Mouse (Mus musculus): ENCODE measurements around the gene Tgfa.

- TF ChIP-seq CTCF (IDR thresholded peaks at IDR 0.05; ENCODE audit: low read depth) (peak; percentile 68), EP300 (IDR thresholded peaks at IDR 0.05; ENCODE audit: low read depth) (no peak)
These were observed at the start of gene Tgfa for GRCm38 (mm10) chr6:86194941-86195932.

Measured in liver, postnatal 0 days (tissue).